Mouse (Mus musculus) frontal cortex, adult 2 months (tissue): Measurements from ENCODE around the gene Smarca2. TPM values are rescaled to one million over a fixed set of nuclear protein-coding genes. Genes with fewer than 3 reads are reported as not detected.
A peak's percentile ranks its signal among the peaks of the same experiment; 100 is the strongest.

Experiments
- DNase-seq, 2 experiments: peaks; one replicate each; pipeline ENCODE4 v3.0.0; 2022; ENCODE audit warnings: low spot score in 1 of 2; ENCODE audit errors: extremely low spot score in 1 of 2
- polyA plus RNA-seq: library from polyadenylated mRNA; depleted of rRNA; stranded (reverse); fragments of >200 nt; gene quantifications from 2 replicates; pipeline ENCODE4 v1.2.3, GENCODE M21; 2012

Gene Smarca2
- polyA plus RNA-seq, 1 experiment, result 159 TPM

- DNase-seq, result no peak
Measured at GRCm38 (mm10) chr19:26745567-26745966, 140.7 kb downstream of the Smarca2 start.

DNA sequence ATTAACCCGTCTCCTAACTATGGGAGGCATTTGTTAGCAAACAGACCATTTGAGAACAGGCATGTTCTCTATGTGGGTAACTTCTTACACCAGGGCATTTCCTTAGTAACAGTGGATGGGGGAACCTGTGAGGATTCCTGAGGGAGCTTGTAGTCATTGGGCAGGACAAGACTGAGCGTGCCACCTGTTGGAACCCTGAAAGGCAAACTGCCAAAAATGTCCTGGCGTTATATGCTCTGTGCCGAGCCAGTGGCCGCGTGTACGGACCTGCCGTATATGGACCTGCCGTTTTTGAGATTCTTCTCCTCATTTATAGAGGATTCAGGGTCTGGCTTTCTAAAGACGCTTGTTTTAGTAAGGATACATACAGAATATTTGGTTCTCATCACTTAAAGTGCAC is 141.4 kb downstream of the Smarca2 start:
- no peak for DNase-seq

DNA sequence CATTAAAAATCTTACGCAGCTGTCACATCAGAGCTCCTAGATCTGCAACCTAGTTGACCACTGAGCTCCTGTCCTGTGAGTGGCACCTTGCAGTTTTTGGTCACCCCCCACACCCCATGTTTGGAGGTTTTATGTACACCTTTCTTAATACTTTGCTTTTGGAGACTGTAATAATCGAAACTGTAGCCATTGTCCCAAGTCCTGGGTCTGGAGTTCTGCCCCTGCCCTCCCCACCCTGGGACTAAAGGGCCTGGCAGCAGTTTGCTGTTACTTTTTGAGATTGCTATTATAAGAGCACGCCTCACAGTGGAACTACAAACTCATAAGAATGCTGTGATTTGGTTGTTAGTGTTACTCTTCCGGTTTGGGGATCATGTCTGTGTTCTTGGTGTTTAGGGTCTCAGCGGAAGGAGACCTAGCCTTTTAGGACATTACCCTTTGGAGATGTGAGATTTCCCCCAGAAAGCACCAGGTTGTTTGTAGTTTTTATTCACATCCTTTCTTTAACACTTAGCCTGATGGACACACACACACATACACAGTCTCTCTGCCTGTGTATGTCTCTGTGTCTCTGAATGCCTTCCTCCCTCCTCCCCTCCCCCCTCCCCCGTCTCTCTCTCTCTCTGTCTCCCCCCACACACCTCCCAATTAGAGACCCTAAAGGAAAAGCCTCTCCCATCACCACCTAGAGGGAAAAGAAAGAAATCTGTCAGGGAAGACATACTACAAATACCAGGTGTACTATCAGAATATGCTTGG is 142.0 kb downstream of the Smarca2 start:
- DNase-seq, result no peak

DNA sequence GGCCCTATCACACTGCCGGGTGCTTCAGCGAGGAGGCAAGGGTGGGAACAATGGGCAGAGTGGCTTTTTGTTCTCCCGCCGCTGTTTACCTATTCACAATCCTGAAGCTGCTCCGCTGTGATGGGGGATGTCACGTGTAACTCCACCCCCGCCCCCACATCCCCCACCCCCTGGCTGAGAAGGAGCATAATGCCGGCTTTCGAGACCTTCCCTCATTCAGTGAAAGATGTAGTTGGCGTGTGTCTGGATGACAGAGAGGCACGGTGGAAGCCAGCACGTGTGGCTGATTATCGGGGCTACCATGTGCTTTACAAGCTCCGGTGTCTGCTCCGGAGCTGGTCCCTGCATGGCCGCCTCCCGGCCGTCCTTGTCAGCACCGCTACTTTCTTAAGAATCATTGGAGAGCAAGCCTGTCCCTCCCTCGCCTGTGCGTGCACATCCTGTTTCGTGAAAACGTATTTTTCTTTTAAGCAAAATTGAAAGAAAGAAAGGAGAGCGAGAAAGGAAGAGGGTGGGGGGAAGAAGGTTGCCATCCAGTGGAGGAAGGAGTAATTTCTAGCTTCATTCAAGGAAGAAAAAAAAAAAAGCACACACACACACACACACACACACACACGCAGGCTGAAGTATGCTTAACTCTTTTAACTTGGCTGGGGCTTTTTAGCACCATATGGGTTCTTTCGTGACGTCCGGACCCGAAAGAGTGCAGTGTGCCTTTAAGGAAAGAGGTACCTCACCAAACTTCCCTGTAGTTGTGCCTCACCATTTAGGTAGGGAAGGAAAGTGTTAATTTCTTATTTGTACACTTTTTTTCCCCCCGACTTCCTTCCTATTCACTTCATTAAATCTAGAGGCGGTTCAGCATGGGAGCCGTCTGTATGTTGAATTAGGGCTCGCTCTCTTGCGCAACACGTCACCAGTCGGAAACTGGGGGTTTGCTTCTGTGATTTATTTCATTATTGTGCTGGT is 143.0 kb downstream of the Smarca2 start:
- DNase-seq, result peak; percentile 59 to 77

DNA sequence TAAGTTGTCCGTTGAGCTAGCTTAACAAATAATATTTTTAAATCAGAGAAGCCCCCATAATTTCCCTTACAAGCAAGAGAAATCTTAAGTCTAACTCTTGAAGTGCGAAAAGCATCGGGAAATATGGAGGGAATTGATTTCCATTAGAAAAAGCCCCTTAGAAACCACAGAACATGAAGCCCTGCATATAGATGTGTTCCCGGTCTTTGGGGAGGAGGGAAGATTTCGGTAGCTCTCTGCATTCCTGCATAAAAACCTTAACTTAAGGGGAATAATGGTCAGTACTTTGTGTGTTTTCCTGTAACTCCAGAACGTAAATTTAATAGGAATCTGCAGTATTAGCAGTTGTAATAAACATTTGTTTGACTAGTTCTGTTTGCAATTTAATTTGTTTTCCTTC is 143.8 kb downstream of the Smarca2 start:
- DNase-seq, result no peak

GRCm38 (mm10) chr19:26749427-26750137 is 144.7 kb downstream of the Smarca2 start:
- DNase-seq, result peak in 1 of 2 experiments; percentile 56

GRCm38 (mm10) chr19:26752611-26753163 is 147.8 kb downstream of the Smarca2 start:
- no peak for DNase-seq

- DNase-seq, result no peak
Measured at GRCm38 (mm10) chr19:26753266-26753872, 148.5 kb downstream of the Smarca2 start.

GRCm38 (mm10) chr19:26754016-26754794 is 149.4 kb downstream of the Smarca2 start:
- no peak for DNase-seq

DNA sequence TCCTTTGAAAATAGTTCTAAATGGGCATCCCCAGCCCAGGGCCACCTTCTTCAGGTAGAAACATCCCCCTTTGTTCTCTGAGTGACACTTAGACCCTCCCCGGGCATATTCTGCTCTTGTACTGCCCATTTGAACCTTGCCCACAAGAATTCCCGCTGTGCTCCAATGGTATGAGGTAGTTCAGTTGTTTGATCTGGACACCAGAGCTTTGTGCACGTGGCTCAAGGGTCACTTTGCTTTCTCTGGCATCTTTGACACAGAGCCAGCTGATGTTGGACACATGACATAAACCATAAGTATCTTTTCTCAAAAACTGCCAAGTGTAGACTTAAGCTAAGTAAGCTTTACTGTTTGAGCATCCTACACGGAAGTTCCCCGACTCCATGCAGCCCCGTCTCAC is 151.1 kb downstream of the Smarca2 start:
- DNase-seq, result no peak

DNA sequence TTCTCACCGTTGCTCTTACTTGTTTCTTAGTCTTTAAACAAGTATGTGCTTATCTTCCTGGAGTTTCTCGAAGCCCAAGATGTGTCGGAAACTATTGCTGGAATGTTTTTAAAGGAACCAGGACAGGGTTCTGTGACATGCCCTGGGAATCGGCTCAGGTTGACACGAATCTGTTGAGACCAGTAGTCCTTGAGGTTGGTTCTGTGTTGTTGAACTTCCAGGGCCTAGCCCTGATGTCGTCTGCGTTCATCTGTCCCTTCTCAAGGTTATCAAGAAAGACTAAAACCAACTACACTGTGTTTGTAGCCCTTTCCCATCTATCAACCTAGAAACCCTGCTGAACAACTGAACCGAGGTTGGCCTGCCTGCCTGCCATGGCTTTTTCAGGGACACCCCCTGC is 151.5 kb downstream of the Smarca2 start:
- no peak for DNase-seq

DNA sequence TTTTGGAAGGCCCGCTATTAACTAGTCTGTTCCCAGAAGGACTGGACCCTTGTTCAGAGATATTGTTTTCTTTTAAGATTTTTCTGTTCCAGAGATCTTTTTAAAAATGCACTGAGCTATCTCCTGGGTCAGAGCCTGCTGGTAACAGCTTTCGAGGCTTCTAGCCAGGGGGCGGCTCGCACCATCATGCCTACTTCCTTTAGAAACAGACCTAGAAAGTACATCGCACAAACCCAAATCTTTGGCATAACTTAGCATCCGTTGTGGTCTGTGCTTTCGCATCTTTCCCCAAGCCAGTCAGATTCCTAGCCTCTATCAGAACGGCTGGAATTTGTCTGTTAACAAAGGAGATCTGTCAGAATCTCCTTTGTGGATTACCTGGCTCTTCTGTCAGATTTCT is 153.3 kb downstream of the Smarca2 start:
- DNase-seq, result no peak

GRCm38 (mm10) chr19:26758620-26759019 is 153.8 kb downstream of the Smarca2 start:
- no peak for DNase-seq

DNA sequence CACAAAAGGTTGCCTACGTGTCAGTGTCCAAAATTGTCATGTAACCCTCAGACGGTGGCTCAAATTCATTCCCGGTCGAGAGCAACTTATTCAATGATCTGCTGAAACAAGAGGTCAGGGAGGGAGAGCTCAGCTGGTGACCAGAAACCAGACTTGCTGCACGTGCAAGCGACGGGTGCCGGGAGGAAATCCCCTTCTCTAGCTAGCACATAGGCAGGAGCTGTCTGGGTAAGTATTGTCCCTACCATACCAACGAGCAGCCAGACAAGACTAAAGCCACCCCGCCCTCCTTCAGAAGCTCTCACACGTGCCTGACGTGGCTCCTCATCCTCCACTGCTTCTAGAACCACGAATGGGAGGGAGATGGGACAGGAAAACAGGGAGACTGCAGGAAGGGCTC is 154.4 kb downstream of the Smarca2 start:
- DNase-seq, result no peak

DNA sequence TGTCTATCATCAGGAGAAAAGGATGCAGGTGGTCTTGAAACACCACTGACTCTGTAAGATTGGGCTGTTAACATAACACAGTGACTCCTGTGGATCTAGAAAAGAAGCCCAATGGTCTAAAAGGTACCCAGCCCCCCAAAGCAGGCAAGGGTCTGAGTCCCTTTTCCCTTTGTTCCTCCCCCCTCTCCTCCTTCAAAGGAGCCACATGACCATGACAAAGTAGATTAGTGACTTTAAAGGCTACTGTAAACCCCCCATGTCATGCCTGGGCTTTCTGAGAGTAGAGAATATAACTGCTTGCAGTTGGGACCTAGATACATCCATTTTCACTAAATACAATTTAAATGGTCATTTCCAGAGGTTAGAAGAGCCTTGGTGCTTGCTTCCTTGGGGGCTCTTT is 156.4 kb downstream of the Smarca2 start:
- DNase-seq, result no peak

DNA sequence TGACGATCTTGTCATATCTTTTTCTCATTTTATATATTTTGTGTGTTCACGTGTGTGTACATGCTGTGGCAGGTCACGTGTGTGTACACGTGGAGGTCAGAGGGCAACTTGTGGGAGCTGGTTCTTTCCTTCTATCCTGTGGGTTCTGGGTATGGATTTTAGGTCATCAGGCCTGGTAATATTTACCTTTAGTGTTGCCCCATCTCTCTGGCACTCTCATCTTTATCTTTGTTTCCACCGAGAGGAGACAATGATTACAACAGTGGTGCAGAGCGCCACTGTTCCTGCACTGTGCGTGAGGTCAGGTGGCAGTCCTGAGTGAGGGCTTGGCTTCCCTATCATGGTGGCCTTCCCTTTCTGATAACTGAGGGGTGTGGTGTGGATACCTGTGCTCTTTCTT is 160.6 kb downstream of the Smarca2 start:
- no peak for DNase-seq

GRCm38 (mm10) chr19:26767454-26767853 is 162.6 kb downstream of the Smarca2 start:
- DNase-seq, result no peak

DNA sequence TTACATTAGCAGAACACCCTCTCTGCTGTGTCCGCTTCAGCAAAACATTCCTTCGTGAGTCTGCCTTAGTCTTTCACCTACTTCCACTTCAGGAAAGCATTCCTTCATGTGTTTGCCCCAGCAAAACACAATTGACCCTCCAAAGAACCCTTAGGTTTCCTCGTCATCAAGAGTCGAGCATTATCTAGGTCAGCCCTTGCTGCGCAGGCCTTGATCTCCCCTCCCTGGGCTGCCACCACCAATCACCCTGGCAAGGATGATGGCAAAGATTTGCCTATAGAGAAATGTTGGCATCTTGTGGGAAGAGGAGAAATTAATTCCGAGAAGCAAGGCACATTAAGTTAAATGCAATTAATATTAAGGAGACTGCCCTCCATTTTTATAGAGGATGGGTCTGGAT is 163.1 kb downstream of the Smarca2 start:
- no peak for DNase-seq

DNA sequence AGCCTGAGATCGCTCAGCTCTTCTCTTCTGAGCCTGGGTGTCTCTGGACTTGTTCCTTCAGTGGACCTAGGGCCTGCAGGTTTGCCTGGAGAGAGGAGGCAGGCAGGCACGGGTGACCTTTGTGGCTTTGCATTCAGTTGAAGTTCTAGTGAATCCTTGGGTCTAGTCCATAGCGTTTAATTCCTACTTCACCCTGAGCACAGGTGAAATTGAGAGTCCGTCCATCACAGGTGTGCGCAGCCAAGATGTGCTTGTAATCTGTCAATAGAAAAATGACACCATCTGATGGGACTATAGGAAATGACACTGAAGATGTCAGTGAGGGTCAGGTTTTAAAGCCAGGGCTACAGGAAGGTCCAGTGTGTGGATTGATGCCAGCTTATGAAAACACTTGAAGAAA is 164.0 kb downstream of the Smarca2 start:
- DNase-seq, result no peak
